Mouse (Mus musculus): ENCODE data around the gene Hspb2. TPM values are rescaled to one million over a fixed set of nuclear protein-coding genes. Genes with fewer than 3 reads are reported as not detected.
A peak's percentile ranks its signal among the peaks of the same experiment; 100 is the strongest.

Hspb2 gene
- polyA plus RNA-seq, 1 experiment from 2014 or later: 5.0 TPM

DNA sequence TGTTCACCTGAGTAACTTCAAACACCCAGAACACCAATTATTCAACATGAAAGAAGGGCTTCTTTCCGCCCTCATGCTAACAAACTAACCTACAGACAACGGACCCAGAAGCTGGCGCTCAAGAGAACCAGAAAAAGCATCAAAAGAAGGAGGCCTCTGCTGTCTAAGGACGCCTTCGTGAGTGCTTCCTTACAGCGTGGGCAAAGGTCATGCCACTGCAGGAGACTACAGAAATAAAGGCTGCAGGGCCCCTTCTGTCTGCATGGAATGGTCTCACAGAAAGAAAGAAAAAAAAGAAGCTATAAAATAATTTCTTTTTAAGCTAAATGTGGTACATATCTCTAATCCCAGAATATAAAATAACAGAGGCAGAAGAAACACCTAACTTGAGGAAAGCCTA, 47.2 kb downstream of the Hspb2 start:
- H3K4me3 ChIP-seq (ENCODE audit: low read length): no peak overlapping the region
- no peak overlapping the region for H3K27ac ChIP-seq (ENCODE audit: low read length)
- peak; percentile 80 for ATAC-seq
- H3K9ac ChIP-seq (ENCODE audit: low read depth, low read length): no peak overlapping the region
- no peaks in the 10 kb centered on the region for H3K9me3 ChIP-seq (ENCODE audit: control insufficient read depth, low read length)
- no peaks in the 10 kb centered on the region for H3K27me3 ChIP-seq (replicated peaks; ENCODE audit: control insufficient read depth, insufficient read depth, low read length)
- H3K4me2 ChIP-seq (ENCODE audit: low read depth, low read length): no peak overlapping the region
- 53% methylated on average over 6 of the region's 6 CpGs for WGBS
- no peaks in the 10 kb centered on the region for H3K36me3 ChIP-seq (ENCODE audit: control insufficient read depth, insufficient read depth, low read length)
- H3K4me1 ChIP-seq (ENCODE audit: control insufficient read depth, insufficient read depth, low read length): no peaks in the 10 kb centered on the region

Other genes starting within 250 kb of the Hspb2 start
- gene Pts, start 223.6 kb downstream of the Hspb2 start, polyA plus RNA-seq (2015; fragmentation: Nextera tagmentation; extraction: Ambion mirVana): 106 and 107 TPM in 2 replicates
- 23.3 and 35.5 TPM in 2 replicates for gene Il18, start 197.5 kb downstream of the Hspb2 start, polyA plus RNA-seq (2015; fragmentation: Nextera tagmentation; extraction: Ambion mirVana)
- 7.6 and 10.4 TPM in 2 replicates for gene Bco2, start 197.2 kb downstream of the Hspb2 start, polyA plus RNA-seq (2015; fragmentation: Nextera tagmentation; extraction: Ambion mirVana)
- 0.23 TPM in 1 of 2 replicates, not detected in the other for gene Tex12, start 191.0 kb downstream of the Hspb2 start, polyA plus RNA-seq (2015; fragmentation: Nextera tagmentation; extraction: Ambion mirVana)
- gene Sdhd, start 148.5 kb downstream of the Hspb2 start, polyA plus RNA-seq (2015; fragmentation: Nextera tagmentation; extraction: Ambion mirVana): 686 and 728 TPM in 2 replicates
- gene Timm8b, start 148.4 kb downstream of the Hspb2 start, polyA plus RNA-seq (2015; fragmentation: Nextera tagmentation; extraction: Ambion mirVana): 296 and 314 TPM in 2 replicates
- 2.2 and 2.4 TPM in 2 replicates for gene Pih1d2, start 135.0 kb downstream of the Hspb2 start, polyA plus RNA-seq (2015; fragmentation: Nextera tagmentation; extraction: Ambion mirVana)
- 13.8 and 17.1 TPM in 2 replicates for gene Nkapd1, start 134.9 kb downstream of the Hspb2 start, polyA plus RNA-seq (2015; fragmentation: Nextera tagmentation; extraction: Ambion mirVana)
- 61.0 and 63.7 TPM in 2 replicates for gene Dlat, start 92.6 kb downstream of the Hspb2 start, polyA plus RNA-seq (2015; fragmentation: Nextera tagmentation; extraction: Ambion mirVana)
- 4.8 TPM in 2 replicates for gene Dixdc1, start 12.8 kb downstream of the Hspb2 start, polyA plus RNA-seq (2015; fragmentation: Nextera tagmentation; extraction: Ambion mirVana)
- 21.3 and 23.5 TPM in 2 replicates for gene 2310030G06Rik, start 5.8 kb downstream of the Hspb2 start, polyA plus RNA-seq (2015; fragmentation: Nextera tagmentation; extraction: Ambion mirVana)
- gene Cryab, start 1.0 kb downstream of the Hspb2 start, polyA plus RNA-seq (2015; fragmentation: Nextera tagmentation; extraction: Ambion mirVana): 62.8 and 63.6 TPM in 2 replicates
- 12.6 and 13.0 TPM in 2 replicates for gene Fdxacb1, start 15.9 kb upstream of the Hspb2 start, polyA plus RNA-seq (2015; fragmentation: Nextera tagmentation; extraction: Ambion mirVana)
- gene Alg9, start 22.7 kb upstream of the Hspb2 start, polyA plus RNA-seq (2015; fragmentation: Nextera tagmentation; extraction: Ambion mirVana): 39.1 and 42.9 TPM in 2 replicates
- gene 1110032A03Rik, start 23.2 kb upstream of the Hspb2 start, polyA plus RNA-seq (2015; fragmentation: Nextera tagmentation; extraction: Ambion mirVana): 28.9 and 33.0 TPM in 2 replicates
- 58.5 and 63.9 TPM in 2 replicates for gene Ppp2r1b, start 92.9 kb upstream of the Hspb2 start, polyA plus RNA-seq (2015; fragmentation: Nextera tagmentation; extraction: Ambion mirVana)